Mouse (Mus musculus) T-helper 1 cell (primary cell): ENCODE measurements around the gene Tcf7l1.

ENCODE experiments used
- in situ Hi-C: fragments of 300-600 bp; cut with MboI, MseI; formaldehyde crosslinking; loops from one replicate; pipeline ENCODE4 v1.15.1; 2025; ENCODE audit warnings: high pct_unique_total_duplicates

Tcf7l1 gene

GRCm38 (mm10) chr6:72664290-72664689, 124.8 kb downstream of the Tcf7l1 start:
- in situ Hi-C loops, result no loop called here

- in situ Hi-C loops, result no loop called here
Measured at GRCm38 (mm10) chr6:72663000-72663399, 126.1 kb downstream of the Tcf7l1 start.

GRCm38 (mm10) chr6:72660391-72660720, 128.7 kb downstream of the Tcf7l1 start:
- in situ Hi-C loops, result no loop called here

- in situ Hi-C loops, result no loop called here
Measured at GRCm38 (mm10) chr6:72659717-72660390, 129.2 kb downstream of the Tcf7l1 start.

- in situ Hi-C loops, result no loop called here
Measured at GRCm38 (mm10) chr6:72658006-72658405, 131.0 kb downstream of the Tcf7l1 start.

- in situ Hi-C loops, result no loop called here
Measured at GRCm38 (mm10) chr6:72656053-72656442, 133.0 kb downstream of the Tcf7l1 start.

GRCm38 (mm10) chr6:72655309-72656052, 133.6 kb downstream of the Tcf7l1 start:
- in situ Hi-C loops, result no loop called here

GRCm38 (mm10) chr6:72654355-72654754, 134.7 kb downstream of the Tcf7l1 start:
- in situ Hi-C loops, result no loop called here

GRCm38 (mm10) chr6:72653419-72653818, 135.6 kb downstream of the Tcf7l1 start:
- in situ Hi-C loops, result no loop called here

- in situ Hi-C loops, result no loop called here
Measured at GRCm38 (mm10) chr6:72650338-72650851, 138.7 kb downstream of the Tcf7l1 start.

GRCm38 (mm10) chr6:72648002-72648595, 141.0 kb downstream of the Tcf7l1 start:
- in situ Hi-C loops, result no loop called here

GRCm38 (mm10) chr6:72647383-72647820, 141.7 kb downstream of the Tcf7l1 start:
- in situ Hi-C loops, result no loop called here

- in situ Hi-C loops, result no loop called here
Measured at GRCm38 (mm10) chr6:72645364-72645763, 143.7 kb downstream of the Tcf7l1 start.

GRCm38 (mm10) chr6:72644576-72644975, 144.5 kb downstream of the Tcf7l1 start:
- in situ Hi-C loops, result no loop called here

- in situ Hi-C loops, result no loop called here
Measured at GRCm38 (mm10) chr6:72641218-72641954, 147.7 kb downstream of the Tcf7l1 start.

- in situ Hi-C loops, result no loop called here
Measured at GRCm38 (mm10) chr6:72636940-72637339, 152.1 kb downstream of the Tcf7l1 start.

- in situ Hi-C loops, result no loop called here
Measured at GRCm38 (mm10) chr6:72635760-72636431, 153.2 kb downstream of the Tcf7l1 start.

GRCm38 (mm10) chr6:72634311-72634710, 154.7 kb downstream of the Tcf7l1 start:
- in situ Hi-C loops, result no loop called here

GRCm38 (mm10) chr6:72631700-72632099, 157.4 kb downstream of the Tcf7l1 start:
- in situ Hi-C loops, result no loop called here

- in situ Hi-C loops, result no loop called here
Measured at GRCm38 (mm10) chr6:72630961-72631360, 158.1 kb downstream of the Tcf7l1 start.

GRCm38 (mm10) chr6:72630370-72630769, 158.7 kb downstream of the Tcf7l1 start:
- in situ Hi-C loops, result no loop called here
